Mouse (Mus musculus) lung, postnatal 25 days (tissue): ENCODE measurements around the gene Spdya.
"Not testable (repeated sequence)": the region's sequence is repeated elsewhere in the genome, so short reads cannot be mapped to it uniquely, and the experiment has no call there.

Source experiments
- DNase-seq: peaks from one replicate; pipeline ENCODE4 v3.0.0; 2022; ENCODE audit warnings: low spot score

The Spdya gene

GRCm38 (mm10) chr17:71551757-71552451 is at the start of gene Spdya:
TSS of gene Spdya (plus strand) at chr17:71552061.
- peak; percentile 81 for DNase-seq

DNA sequence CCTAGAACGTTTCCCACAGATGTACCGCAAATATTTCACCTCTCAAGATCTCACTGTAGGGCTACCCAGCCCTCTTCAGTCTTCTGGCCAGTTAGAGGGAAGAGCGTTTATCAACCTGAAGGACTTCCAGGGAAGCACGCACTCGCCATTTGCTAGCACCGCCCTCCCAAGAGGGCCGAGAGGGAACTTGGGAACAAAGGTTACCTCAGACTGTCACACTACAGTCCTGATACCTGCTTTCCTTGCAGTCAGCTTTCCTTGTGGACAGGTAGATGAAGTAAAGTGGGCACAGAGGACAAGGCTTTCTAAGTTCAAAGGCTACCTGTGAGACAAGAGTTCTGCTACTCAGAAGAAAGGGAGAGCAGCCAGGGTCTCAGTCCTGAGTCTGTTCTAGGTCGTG is 45.0 kb upstream of the Spdya start:
- DNase-seq: no peak

GRCm38 (mm10) chr17:71510297-71510696 is 41.6 kb upstream of the Spdya start:
- DNase-seq: no peak

DNA sequence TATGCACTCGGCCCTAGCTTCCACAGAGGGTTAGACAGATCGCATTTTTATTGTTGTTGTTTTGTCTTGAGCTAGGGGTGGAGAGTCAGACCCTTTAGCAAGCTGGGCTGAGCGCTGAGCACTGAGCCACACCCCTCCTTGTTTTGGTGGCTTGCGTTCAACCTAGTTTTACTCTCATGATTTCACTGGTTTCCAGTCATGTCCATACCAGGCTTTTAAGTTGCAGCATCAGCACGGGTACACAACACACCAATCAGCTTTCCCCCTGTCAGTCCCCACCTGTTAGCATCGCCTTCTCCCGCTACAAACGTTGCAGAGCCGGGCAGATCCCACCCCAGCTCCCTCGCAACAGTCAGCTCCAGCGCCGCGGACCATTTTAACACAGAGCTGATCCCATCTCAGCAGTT is 25.6 kb upstream of the Spdya start:
- DNase-seq: no peak

- DNase-seq: peak; percentile 95
Observed at GRCm38 (mm10) chr17:71526711-71527564, 24.9 kb upstream of the Spdya start, which contains the start of gene Ndc80. TSS of gene Ndc80 (minus strand) at chr17:71526857.

DNA sequence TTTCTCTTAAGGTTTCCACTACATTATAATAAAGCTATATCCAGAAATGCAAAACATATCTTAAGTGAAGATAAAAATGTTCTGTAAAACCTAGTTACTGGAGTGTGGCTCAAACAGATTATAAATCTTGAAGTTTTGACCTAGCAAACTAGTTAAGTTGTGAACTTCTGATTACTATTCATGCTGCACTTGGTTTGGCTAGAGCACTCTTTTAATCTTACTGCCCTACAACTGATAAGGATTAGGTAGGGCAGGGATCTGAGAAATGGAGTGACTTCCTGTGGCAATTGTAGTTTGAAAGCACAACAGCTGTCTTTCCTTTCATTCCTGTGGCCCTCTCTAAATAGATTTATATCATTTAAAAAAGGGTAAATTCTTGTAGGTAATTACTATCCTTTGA is 23.8 kb upstream of the Spdya start:
- DNase-seq: no peak

GRCm38 (mm10) chr17:71535595-71535994 is 16.3 kb upstream of the Spdya start:
- not testable (repeated sequence) for DNase-seq

DNA sequence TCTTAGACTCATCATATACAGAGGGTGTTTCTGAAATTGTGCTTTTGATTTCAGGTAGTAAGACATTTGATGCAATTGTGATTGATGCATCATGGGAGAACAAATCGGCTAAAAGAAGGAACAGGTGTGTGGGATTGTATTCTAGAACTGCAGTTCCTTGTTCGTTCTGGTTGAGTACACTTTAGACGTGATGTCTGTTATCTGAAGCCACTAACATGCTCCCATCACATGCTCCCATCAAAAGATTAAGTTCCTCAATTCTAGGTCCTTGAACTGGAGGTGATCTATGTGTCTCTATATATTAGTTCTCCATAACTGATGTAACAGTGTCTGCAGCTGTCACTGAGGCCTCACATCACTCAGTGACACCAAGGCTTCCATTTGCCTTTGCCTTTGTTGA is 14.7 kb upstream of the Spdya start:
- DNase-seq: no peak

- peak; percentile 36 for DNase-seq
Observed at GRCm38 (mm10) chr17:71548586-71548985, 3.3 kb upstream of the Spdya start.

DNA sequence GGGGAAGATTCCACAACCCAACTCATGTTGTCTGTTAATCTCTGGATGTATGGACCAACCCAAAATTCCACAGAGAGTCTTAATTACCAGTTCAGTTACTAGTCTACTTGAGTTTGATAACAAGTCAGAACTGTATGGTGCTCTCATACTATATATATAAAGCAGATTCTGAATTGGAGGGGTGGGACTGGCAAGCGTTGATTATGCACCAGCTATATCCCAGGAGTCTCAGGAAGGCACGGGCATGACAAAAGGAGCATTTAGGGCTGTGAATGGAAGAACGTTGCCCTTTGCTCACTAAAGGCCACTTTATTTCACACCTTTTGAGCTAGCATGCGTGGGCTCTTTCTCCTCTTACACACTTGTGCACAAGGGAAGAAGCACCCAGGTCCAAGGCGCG is 511 bp upstream of the Spdya start:
- DNase-seq: no peak

- no peak for DNase-seq
Observed at GRCm38 (mm10) chr17:71552901-71553300, 1.0 kb downstream of the Spdya start.

GRCm38 (mm10) chr17:71561631-71562030 is 9.8 kb downstream of the Spdya start:
- peak; percentile 24 for DNase-seq

DNA sequence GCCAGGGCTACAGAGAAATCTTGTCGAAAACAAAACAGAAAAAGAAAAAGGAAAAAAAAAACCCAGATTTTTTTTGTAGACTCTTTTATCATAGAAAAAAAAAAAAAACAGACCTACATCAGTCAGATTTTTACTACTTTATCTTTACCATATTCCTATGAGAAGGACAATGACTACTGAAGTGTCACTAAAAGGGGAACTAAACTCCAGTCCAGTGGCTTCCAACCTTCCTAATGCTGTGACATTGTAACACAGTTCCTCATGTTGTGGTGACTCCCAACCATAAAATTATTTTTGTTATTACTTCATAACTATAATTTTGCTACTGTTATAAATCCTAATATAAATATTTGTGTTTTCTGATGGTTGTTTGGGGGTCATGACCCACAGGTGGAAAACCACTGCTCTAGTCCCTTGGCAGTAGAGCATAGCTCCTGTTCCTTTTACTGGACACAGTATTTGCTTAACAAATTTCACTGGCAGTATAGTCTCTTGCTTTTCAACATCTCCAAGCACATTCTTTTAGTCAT is 27.4 kb downstream of the Spdya start:
- DNase-seq: no peak

- DNase-seq: no peak
Observed at GRCm38 (mm10) chr17:71597881-71598658, 46.2 kb downstream of the Spdya start.

DNA sequence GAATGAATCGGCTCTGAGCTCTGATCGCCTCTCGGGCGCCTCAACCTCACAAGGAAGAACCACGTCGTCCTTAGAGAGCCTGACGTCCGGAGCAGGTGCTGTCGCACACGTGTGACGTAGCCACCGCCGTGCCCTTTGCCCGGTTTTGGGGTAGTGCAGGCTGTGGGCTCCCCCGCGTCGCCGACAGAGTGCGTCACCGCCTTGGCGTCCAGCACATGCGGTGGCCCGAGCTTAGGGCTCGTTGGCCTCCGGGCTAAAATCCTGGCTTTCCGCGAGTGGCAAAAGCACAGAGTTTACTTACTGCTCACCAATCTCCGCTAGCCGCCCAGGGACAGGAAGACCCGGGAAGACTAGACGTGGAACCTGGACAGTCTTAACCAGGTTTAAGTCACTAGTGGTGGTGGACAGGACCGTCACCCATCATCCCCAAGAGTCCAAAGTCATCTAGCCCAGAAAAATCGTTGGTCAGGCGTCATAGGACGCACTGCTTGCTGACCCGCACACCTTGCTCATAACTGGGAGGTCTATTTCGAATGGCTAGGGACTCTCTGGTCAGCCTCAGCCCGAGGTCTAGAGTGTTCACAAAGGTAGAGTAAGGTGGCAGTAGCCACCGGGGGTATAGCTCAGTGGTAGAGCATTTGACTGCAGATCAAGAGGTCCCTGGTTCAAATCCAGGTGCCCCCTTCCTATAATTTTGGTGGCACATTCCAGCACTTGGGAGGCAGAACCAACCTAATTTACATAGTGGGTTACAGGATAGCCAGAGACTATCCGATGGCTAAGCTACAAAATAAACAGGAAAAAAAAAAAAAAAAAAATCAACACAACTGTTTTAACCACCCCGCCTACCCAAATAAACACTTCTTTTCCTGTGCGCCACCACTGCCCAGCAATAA is 47.0 kb downstream of the Spdya start:
- DNase-seq: peak; percentile 92

GRCm38 (mm10) chr17:71615638-71616318 is 63.9 kb downstream of the Spdya start, which contains the start of gene Wdr43:
TSS of gene Wdr43 (plus strand) at chr17:71615895.
- peak; percentile 97 for DNase-seq

- no peak for DNase-seq
Observed at GRCm38 (mm10) chr17:71616319-71617032, 64.6 kb downstream of the Spdya start.

GRCm38 (mm10) chr17:71617033-71617362 is 65.1 kb downstream of the Spdya start:
- peak; percentile 5 for DNase-seq

- no peak for DNase-seq
Observed at GRCm38 (mm10) chr17:71617974-71618373, 66.1 kb downstream of the Spdya start.

DNA sequence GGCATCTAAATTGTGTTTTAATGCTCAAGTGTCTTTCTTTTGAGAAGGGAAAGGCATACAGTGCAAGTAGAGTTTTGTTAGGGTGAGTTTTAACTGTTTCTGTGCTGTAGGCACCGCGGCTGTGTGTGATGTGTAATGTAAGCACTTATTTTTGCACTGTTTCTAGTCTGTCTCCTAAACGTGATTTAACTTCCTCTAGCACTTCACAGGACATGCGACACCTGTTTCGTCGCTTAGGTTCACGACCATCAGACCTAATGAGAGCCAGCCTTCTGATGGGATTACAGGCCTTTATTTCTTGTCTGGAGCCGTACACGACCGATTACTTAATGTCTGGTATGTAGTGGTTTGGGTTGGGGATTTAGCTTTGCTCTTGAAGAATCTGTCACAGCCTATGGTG is 79.9 kb downstream of the Spdya start:
- no peak for DNase-seq
